Mouse (Mus musculus): ENCODE measurements around the gene Dlx3. TPM values are rescaled to one million over a fixed set of nuclear protein-coding genes. Genes with fewer than 3 reads are reported as not detected.

Dlx3 gene
- polyA plus RNA-seq, 1 experiment from 2014 or later, result 0.63 TPM

Other genes starting within 250 kb of the Dlx3 start
- 191 and 221 TPM in 2 replicates for gene Col1a1, start 183.9 kb upstream of the Dlx3 start, polyA plus RNA-seq (2014; fragmentation: Nextera tagmentation; extraction: Ambion mirVana)
- gene Hils1, start 152.5 kb upstream of the Dlx3 start, polyA plus RNA-seq (2014; fragmentation: Nextera tagmentation; extraction: Ambion mirVana), result not detected in 2 replicates
- gene Sgca, start 143.8 kb upstream of the Dlx3 start, polyA plus RNA-seq (2014; fragmentation: Nextera tagmentation; extraction: Ambion mirVana), result 0.22 and 0.30 TPM in 2 replicates
- gene Ppp1r9b, start 129.1 kb upstream of the Dlx3 start, polyA plus RNA-seq (2014; fragmentation: Nextera tagmentation; extraction: Ambion mirVana), result 21.9 and 27.9 TPM in 2 replicates
- 55.8 and 57.8 TPM in 2 replicates for gene Samd14, start 110.2 kb upstream of the Dlx3 start, polyA plus RNA-seq (2014; fragmentation: Nextera tagmentation; extraction: Ambion mirVana)
- gene Pdk2, start 78.8 kb upstream of the Dlx3 start, polyA plus RNA-seq (2014; fragmentation: Nextera tagmentation; extraction: Ambion mirVana), result 14.9 and 15.2 TPM in 2 replicates
- gene Itga3, start 43.3 kb upstream of the Dlx3 start, polyA plus RNA-seq (2014; fragmentation: Nextera tagmentation; extraction: Ambion mirVana), result 4.0 and 4.6 TPM in 2 replicates
- gene Dlx4, start 26.1 kb downstream of the Dlx3 start, polyA plus RNA-seq (2014; fragmentation: Nextera tagmentation; extraction: Ambion mirVana), result 0.19 and 0.40 TPM in 2 replicates
- not detected in 2 replicates for gene Tac4, start 141.4 kb downstream of the Dlx3 start, polyA plus RNA-seq (2014; fragmentation: Nextera tagmentation; extraction: Ambion mirVana)
- gene Kat7, start 190.1 kb downstream of the Dlx3 start, polyA plus RNA-seq (2014; fragmentation: Nextera tagmentation; extraction: Ambion mirVana), result 65.4 and 72.5 TPM in 2 replicates
- gene Fam117a, start 216.9 kb downstream of the Dlx3 start, polyA plus RNA-seq (2014; fragmentation: Nextera tagmentation; extraction: Ambion mirVana), result 41.3 and 44.9 TPM in 2 replicates